Mouse (Mus musculus) frontal cortex, postnatal 36 days (tissue): Measurements from ENCODE around the gene B630019K06Rik.
"Not testable (repeated sequence)": the region's sequence is repeated elsewhere in the genome, so short reads cannot be mapped to it uniquely, and the experiment has no call there.

Experiments used
- DNase-seq, 2 experiments: peaks; one replicate each; pipeline ENCODE4 v3.0.0; 2022; ENCODE audit warnings: low spot score in 2 of 2

Gene B630019K06Rik

GRCm38 (mm10) chrX:8892343-8893155, at the start of gene B630019K06Rik:
B630019K06Rik (plus strand) TSS chrX:8892382.
- peak; percentile 51 to 57 for DNase-seq

GRCm38 (mm10) chrX:8843694-8844093, 48.5 kb upstream of the B630019K06Rik start, which contains the start of gene Gm6592:
Gm6592 (plus strand) TSS chrX:8843994.
- no peak for DNase-seq

GRCm38 (mm10) chrX:8852486-8852885, 39.7 kb upstream of the B630019K06Rik start:
- no peak for DNase-seq

DNA sequence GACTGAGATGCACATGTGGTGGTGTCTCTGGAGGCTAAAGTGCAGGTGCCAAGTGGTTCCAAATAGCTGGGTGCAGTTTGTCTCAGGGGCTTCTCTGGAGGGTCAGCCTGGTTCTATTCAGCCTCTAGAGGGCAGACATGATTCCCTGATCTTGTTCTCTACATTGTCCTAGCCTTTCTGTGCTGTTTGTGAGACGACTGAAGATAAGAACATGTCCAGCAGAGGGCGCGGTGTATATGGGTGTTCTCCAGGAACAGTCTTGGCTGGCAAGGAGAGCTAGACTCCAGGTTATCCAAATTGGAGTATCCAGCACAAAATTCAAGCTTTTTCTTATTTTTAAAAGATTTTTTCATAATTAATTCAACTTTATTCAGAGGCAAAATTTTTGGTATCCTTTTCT, 27.9 kb upstream of the B630019K06Rik start:
- peak; percentile 51 to 87 for DNase-seq

- DNase-seq = not testable (repeated sequence)
These were observed 18.2 kb upstream of the B630019K06Rik start, which contains the start of gene Gm5751 for GRCm38 (mm10) chrX:8873953-8874352. Gm5751 (plus strand) TSS chrX:8874253.

GRCm38 (mm10) chrX:8884336-8884735, 7.8 kb upstream of the B630019K06Rik start:
- DNase-seq = no peak

DNA sequence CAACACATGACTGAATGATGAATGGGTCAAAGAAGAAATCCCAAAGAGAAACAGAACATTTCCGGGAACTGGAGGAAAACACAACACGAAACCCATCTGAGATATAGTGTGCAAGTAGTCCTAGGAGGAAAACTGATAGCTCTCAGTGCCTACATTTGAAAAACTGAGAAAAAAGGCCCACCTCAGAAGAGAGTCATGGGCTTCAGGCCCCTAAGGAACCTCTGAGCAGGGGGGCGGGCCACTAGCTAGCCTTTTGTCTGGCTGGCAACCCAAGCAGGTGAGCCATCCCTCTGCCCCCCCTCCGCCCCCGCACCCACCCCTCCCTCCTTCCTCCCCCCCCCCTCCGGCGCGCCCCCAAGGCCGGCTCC, 223 bp upstream of the B630019K06Rik start:
- DNase-seq = no peak

GRCm38 (mm10) chrX:8893182-8893651, 1.0 kb downstream of the B630019K06Rik start:
- DNase-seq = peak; percentile 8 to 9

GRCm38 (mm10) chrX:8900823-8901222, 8.6 kb downstream of the B630019K06Rik start:
- no peak for DNase-seq

DNA sequence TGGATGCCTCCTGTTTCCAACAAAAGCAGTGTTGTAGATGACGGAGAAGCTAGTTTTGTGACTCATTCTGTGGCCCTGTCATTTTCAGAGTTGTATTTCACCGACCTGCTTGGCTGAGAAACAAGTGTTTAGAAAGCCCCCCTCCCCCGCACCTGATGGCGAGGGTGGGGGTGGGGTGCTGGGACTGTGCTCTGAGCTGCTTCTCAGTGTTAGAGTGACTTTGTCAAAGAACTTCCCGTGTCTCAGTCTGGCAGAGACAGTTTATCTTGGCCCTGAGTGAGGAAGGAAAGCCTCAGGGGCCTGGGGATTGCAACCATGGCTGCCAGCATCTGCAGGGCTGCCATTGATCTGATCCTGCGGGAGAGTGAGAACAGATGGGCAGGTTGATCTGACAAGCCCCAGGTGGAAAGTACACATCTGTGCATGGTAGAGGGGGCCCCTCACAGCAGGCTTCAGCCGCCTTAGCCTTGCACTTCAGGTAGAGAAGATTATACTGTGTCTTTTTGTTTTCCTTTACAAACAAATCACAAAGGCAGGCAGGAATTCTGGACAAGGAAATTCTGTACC, 9.8 kb downstream of the B630019K06Rik start:
- DNase-seq = no peak

GRCm38 (mm10) chrX:8921080-8921479, 28.9 kb downstream of the B630019K06Rik start:
- no peak for DNase-seq

GRCm38 (mm10) chrX:8921813-8922607, 29.8 kb downstream of the B630019K06Rik start:
- no peak for DNase-seq

- DNase-seq = no peak
These were observed 35.1 kb downstream of the B630019K06Rik start for GRCm38 (mm10) chrX:8927308-8927707.

DNA sequence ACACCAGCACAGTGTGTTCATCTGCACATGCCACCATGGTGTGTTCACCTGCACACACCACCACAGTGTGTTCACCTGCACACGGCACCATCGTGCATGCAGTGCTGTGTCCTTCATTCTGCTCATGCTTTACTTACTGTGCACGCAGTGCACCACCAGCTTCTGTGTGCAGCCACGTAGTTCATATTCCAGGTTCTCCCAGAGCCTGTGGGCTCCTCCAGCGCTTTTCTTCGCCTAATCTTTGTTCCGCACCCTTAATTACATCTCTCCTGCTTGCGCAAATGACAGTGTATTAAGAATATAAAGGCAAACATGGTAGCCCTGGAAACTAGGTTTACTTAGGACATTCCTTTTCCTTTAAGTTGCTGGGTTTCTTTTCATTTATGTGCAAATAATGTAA, 51.9 kb downstream of the B630019K06Rik start:
- no peak for DNase-seq
